Comparison of ENCODE assay signal across 10 mouse cellular contexts in genomic region chr5:140514799-140515486, GRCm38 (mm10). TPM values are rescaled to one million over a fixed set of nuclear protein-coding genes. Genes with fewer than 3 reads are reported as not detected.
A peak's percentile ranks its signal among the peaks of the same experiment; 100 is the strongest.
DNase-seq lines count a peak whose midpoint lies in the region; ATAC-seq lines count a peak whose summit lies in the region.
"Had no signal": no experiment of that assay in that cellular context is flagged by ENCODE, and none has a peak within 500 bp of the region (broad histone marks: within the 10 kb centered on the region; RNA-seq: fewer than 3 reads in every experiment).

No protein-coding gene starts in this region.

- 16% methylated on average over 7 of the region's 7 CpGs for WGBS in lung, embryonic 16.5 days
- 28% methylated on average over 7 of the region's 7 CpGs for WGBS in stomach, embryonic 14.5 days

- H3K4me2 ChIP-seq in lung, embryonic 16.5 days (ENCODE audit: low read depth, low read length), result no peak overlapping the region
- no peak overlapping the region for H3K4me2 ChIP-seq in stomach, embryonic 14.5 days (replicated peaks; ENCODE audit: low read depth, low read length)
- H3K4me2 ChIP-seq: hindbrain, embryonic 13.5 days had no signal

- H3K9me3 ChIP-seq in lung, embryonic 16.5 days (ENCODE audit: control insufficient read depth, low read length), result no peaks in the 10 kb centered on the region
- no peaks in the 10 kb centered on the region for H3K9me3 ChIP-seq in stomach, embryonic 14.5 days (ENCODE audit: control insufficient read depth, low read depth, low read length)
- H3K9me3 ChIP-seq: hindbrain, embryonic 13.5 days had no signal

- peak overlapping the region; percentile 68 for H3K27ac ChIP-seq in lung, embryonic 16.5 days (ENCODE audit: low read length)
- H3K27ac ChIP-seq in stomach, embryonic 14.5 days (ENCODE audit: low read length), result peak overlapping the region; percentile 39; the same call in 1 of the 2 replicates
- H3K27ac ChIP-seq: hindbrain, embryonic 13.5 days had no signal

- H3K27me3 ChIP-seq in lung, embryonic 16.5 days (ENCODE audit: control insufficient read depth, insufficient read depth, low read depth, low read length), result no peaks in the 10 kb centered on the region
- no peaks in the 10 kb centered on the region for H3K27me3 ChIP-seq in stomach, embryonic 14.5 days (ENCODE audit: control insufficient read depth, insufficient read depth, low read length)
- H3K27me3 ChIP-seq: hindbrain, embryonic 13.5 days had no signal

- H3K36me3 ChIP-seq in lung, embryonic 16.5 days (ENCODE audit: control insufficient read depth, insufficient read depth, low read length), result no peaks in the 10 kb centered on the region
- no peaks in the 10 kb centered on the region for H3K36me3 ChIP-seq in stomach, embryonic 14.5 days (ENCODE audit: control insufficient read depth, insufficient read depth, low read length)
- H3K36me3 ChIP-seq: hindbrain, embryonic 13.5 days had no signal

- peak; percentile 78 for ATAC-seq in lung, embryonic 16.5 days (ENCODE audit: low read depth)
- no peak for ATAC-seq in stomach, embryonic 14.5 days (ENCODE audit: insufficient number of reproducible peaks, insufficient read depth, low FRiP score, low read depth)

- no peak overlapping the region for H3K4me3 ChIP-seq in lung, embryonic 16.5 days (ENCODE audit: low read length)
- no peak overlapping the region for H3K4me3 ChIP-seq in stomach, embryonic 14.5 days (ENCODE audit: low read depth, low read length)
- H3K4me3 ChIP-seq: hindbrain, embryonic 13.5 days had no signal

- H3K4me1 ChIP-seq in lung, embryonic 16.5 days (replicated peaks; ENCODE audit: control insufficient read depth, insufficient read depth, low read length), result peaks cover 19% of the 10 kb centered on the region
- H3K4me1 ChIP-seq in stomach, embryonic 14.5 days (ENCODE audit: control insufficient read depth, insufficient read depth, low read length), result peaks cover 10% of the 10 kb centered on the region

- H3K9ac ChIP-seq in lung, embryonic 16.5 days (ENCODE audit: low read length), result no peak overlapping the region
- no peak overlapping the region for H3K9ac ChIP-seq in stomach, embryonic 14.5 days (replicated peaks; ENCODE audit: low read depth, low read length)
- H3K9ac ChIP-seq: hindbrain, embryonic 13.5 days had no signal

- no peak for DNase-seq in lung, postnatal 36 days
- DNase-seq in adipocyte (ENCODE audit: low spot score), result peak; percentile 42
- peak; percentile 42 for DNase-seq in forelimb bud, embryonic 11.5 days (ENCODE audit: low read depth, low spot score)
- no peak for DNase-seq in gastrocnemius, postnatal 10 days
- DNase-seq in urinary bladder, adult 2 months (ENCODE audit: low spot score), result no peak
- DNase-seq: left cerebral cortex, postnatal 4 days had no signal

RNA-seq across cellular contexts. Expression of gene Chst12, which starts 9.6 kb away (rescaled TPM):
- polyA plus RNA-seq in lung, embryonic 16.5 days (2015; fragmentation: Nextera tagmentation; extraction: Ambion mirVana), result 20.7 and 23.0 TPM in 2 replicates
- 17.6 and 21.5 TPM in 2 replicates for polyA plus RNA-seq in stomach, embryonic 14.5 days (2014; fragmentation: Nextera tagmentation; extraction: Ambion mirVana)
- 10 to 100 TPM in 1 of 2 experiments, 1 to 10 TPM in 1; 9.6 to 14.5 TPM for total RNA-seq in gastrocnemius, postnatal 10 days (2021)
- polyA plus RNA-seq in urinary bladder, adult 2 months (2012; rRNA removed), result 54.6 and 76.8 TPM in 2 replicates

RNA-seq across cellular contexts. Expression of gene Grifin, which starts 49.9 kb away (rescaled TPM):
- 0.63 TPM in 1 of 2 replicates, not detected in the other for polyA plus RNA-seq in lung, embryonic 16.5 days (2015; fragmentation: Nextera tagmentation; extraction: Ambion mirVana)
- polyA plus RNA-seq in stomach, embryonic 14.5 days (2014; fragmentation: Nextera tagmentation; extraction: Ambion mirVana), result 0.74 TPM in 1 of 2 replicates, not detected in the other
- not detected for total RNA-seq in gastrocnemius, postnatal 10 days (2021)
- polyA plus RNA-seq in urinary bladder, adult 2 months (2012; rRNA removed), result not detected in 2 replicates
- total RNA-seq: left cerebral cortex, postnatal 4 days had no signal
- polyA plus RNA-seq: hindbrain, embryonic 13.5 days; neural tube, embryonic 14.5 days had no signal

Comparison
In these comparisons a context has a peak if more than half of its experiments do, and no peak if none do; other contexts are left out.
1. DNase-seq: peak in adipocyte (single experiment) and forelimb bud, embryonic 11.5 days (single experiment); none in lung, postnatal 36 days (single experiment), gastrocnemius, postnatal 10 days (single experiment) and urinary bladder, adult 2 months (single experiment).